Mouse (Mus musculus): ENCODE measurements around the gene Eif3k.

DNA sequence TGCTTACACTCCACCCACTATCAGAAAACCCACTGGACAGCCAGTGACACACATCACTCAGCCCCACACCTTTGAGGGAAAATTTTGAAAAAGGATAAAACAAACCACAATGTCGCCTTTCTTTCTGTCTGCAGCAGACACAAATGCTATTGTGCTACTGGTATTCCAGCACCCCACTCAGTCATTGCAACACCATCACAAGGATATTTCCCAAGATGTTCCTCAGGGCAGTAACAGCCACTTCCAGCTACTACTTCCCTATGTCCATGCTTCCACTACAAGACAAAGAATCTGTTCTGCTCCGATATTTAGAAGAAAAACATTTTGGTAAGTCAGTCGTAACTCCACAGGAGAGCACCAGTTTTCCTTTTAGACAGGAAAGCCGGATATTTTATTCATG, 26.9 kb downstream of the Eif3k start:
- TF ChIP-seq USF1 (IDR thresholded peaks at IDR 0.05; ENCODE audit: low read depth) (no peak), POLR2A (IDR thresholded peaks at IDR 0.05; ENCODE audit: insufficient read length, low read depth) (no peak), REST (IDR thresholded peaks at IDR 0.05; ENCODE audit: insufficient read depth, insufficient read length) (no peak), CEBPB (IDR thresholded peaks at IDR 0.05; ENCODE audit: insufficient read depth, poor library complexity, severe bottlenecking) (peak; percentile 74), TCF3 (IDR thresholded peaks at IDR 0.05; ENCODE audit: insufficient read length, low read depth) (no peak)

All from myocyte (in vitro differentiated cells).